Mouse (Mus musculus): ENCODE data around the gene Cela3b. TPM values are rescaled to one million over a fixed set of nuclear protein-coding genes. Genes with fewer than 3 reads are reported as not detected.

Gene Cela3b
- polyA plus RNA-seq, 1 experiment from 2014 or later, result 237 TPM

DNA sequence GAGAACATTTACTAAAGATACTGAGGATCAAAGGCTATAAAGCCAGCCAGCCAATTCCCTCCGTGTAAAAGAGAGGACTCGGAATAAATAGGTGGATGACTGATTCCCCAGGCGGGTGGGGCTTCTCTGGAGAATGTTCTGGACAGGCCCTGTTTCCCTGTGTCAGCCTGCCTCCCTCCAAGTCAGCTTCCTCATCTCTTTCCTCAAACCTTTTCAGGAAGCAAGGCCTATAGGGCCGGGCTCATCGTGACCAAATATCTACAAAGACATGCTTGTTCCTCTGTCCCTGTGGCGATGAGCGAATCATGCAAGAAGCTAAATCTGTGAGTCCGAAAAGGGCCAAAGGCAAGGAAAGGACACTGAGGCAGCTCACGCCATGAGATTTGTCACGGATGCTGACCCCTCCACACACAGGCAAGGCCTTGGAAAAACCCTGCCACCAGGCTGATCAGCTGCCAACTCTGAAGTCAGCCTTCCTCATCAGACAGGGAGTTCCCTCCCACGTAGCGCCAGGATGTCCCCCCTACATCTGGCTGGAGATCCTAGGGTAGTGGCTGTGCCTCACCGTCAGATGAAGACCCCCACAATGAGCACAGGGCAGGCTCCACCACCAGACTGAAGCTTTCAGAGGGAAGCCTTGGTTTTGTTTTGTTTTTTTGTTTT, 34.9 kb upstream of the Cela3b start:
- Histone ChIP-seq H3K4me2 (ENCODE audit: low read depth, low read length) (no peak overlapping the region), H3K27me3 (replicated peaks; ENCODE audit: control insufficient read depth, insufficient read depth, low read length) (no peaks in the 10 kb centered on the region), H3K4me1 (ENCODE audit: control insufficient read depth, insufficient read depth, low read length) (peaks cover 35% of the 10 kb centered on the region), H3K4me3 (ENCODE audit: low read length) (no peak overlapping the region), H3K36me3 (ENCODE audit: control insufficient read depth, insufficient read depth, low read length) (no peaks in the 10 kb centered on the region), H3K9me3 (ENCODE audit: control insufficient read depth, low read length) (no peaks in the 10 kb centered on the region), H3K27ac (ENCODE audit: low read length) (peak overlapping the region; percentile 6), H3K9ac (ENCODE audit: low read depth, low read length) (peak overlapping the region; percentile 3; the same call in 1 of the 2 replicates)
- 67% methylated on average over 13 of the region's 13 CpGs for WGBS
- ATAC-seq, result no peak

DNA sequence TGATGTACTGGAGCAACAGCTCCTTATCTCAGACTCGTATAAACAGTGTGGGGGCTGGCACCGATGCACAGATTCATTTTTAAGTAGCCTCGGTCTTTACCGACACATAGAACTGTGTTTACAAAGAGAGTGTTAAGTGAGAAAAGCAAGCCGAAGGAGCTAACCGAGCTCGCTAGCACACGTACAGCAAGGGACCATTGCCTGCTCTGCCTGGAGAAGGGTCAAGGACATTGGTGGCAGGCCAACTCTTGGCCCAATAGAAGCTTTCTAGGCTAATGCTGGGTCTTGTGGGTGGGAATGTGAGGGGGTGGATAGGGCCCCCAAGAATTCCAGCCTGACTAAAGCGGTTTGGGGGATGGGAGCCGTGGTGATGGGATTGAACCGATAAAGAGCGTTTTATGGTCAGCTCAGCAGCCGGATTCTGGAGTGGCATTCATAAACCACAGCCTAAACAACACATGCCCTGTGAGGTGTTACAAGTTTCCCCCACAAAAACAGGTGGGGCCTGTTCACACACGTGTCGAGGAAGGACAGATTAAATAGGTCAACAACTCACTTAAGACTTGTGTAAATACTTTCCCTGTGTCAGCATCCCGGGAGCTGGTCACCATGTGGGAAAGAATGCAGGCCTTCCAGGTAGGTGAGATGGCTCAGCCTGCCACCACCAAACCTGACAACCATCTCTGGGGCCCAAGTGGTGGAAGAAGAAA, 31.8 kb upstream of the Cela3b start:
- ATAC-seq, result peak; percentile 55
- Histone ChIP-seq H3K4me1 (ENCODE audit: control insufficient read depth, insufficient read depth, low read length) (peaks cover 21% of the 10 kb centered on the region), H3K9ac (ENCODE audit: low read depth, low read length) (no peak overlapping the region), H3K9me3 (ENCODE audit: control insufficient read depth, low read length) (no peaks in the 10 kb centered on the region), H3K4me3 (ENCODE audit: low read length) (no peak overlapping the region), H3K27ac (ENCODE audit: low read length) (no peak overlapping the region), H3K4me2 (ENCODE audit: low read depth, low read length) (no peak overlapping the region), H3K27me3 (replicated peaks; ENCODE audit: control insufficient read depth, insufficient read depth, low read length) (no peaks in the 10 kb centered on the region), H3K36me3 (ENCODE audit: control insufficient read depth, insufficient read depth, low read length) (no peaks in the 10 kb centered on the region)
- 50% methylated on average over 16 of the region's 16 CpGs for WGBS

DNA sequence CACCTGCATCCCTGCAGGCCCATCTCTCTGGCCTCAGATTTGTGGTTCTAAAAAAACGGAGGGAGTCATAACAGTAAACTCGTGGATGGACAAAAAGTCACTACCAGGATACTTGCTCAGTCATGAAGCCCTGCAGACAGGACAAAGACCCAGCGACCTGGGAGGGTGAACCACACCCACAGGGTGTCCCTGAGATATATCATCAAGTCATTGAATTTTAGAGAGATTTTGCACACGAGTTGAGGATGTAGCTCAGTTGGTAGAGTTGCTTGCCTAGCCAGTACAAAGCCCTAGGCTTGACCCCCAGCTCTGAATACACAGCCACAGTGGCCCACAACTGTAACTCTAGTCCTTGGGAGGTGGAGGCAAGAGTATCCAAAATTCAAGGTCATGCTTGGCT, 30.9 kb upstream of the Cela3b start:
- no peak overlapping the region for H3K9ac ChIP-seq (ENCODE audit: low read depth, low read length)
- 77% methylated on average over 4 of the region's 4 CpGs for WGBS

DNA sequence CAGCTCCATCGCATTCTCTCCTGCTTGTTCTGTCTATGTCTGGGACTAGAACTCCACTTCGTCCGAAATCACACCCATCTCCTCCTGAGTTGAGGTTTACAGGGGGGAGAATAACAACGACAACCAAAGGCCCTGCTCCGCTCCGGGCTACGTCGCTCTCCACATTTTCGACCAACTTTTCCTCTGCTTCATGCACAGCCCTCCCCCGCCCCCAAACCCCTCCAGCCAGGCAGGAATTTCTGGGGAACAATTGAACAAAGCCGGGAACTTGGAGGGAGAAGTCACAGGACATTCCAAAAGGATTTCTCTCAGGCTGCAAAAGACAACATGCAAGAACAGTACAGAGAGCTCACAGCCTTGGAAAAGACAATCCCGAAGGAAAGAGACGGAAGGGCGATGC, 30.3 kb upstream of the Cela3b start:
- Histone ChIP-seq H3K9ac (ENCODE audit: low read depth, low read length) (no peak overlapping the region), H3K4me3 (ENCODE audit: low read length) (no peak overlapping the region), H3K9me3 (ENCODE audit: control insufficient read depth, low read length) (no peaks in the 10 kb centered on the region), H3K4me2 (ENCODE audit: low read depth, low read length) (no peak overlapping the region), H3K36me3 (ENCODE audit: control insufficient read depth, insufficient read depth, low read length) (no peaks in the 10 kb centered on the region), H3K4me1 (ENCODE audit: control insufficient read depth, insufficient read depth, low read length) (peaks cover 21% of the 10 kb centered on the region), H3K27me3 (replicated peaks; ENCODE audit: control insufficient read depth, insufficient read depth, low read length) (no peaks in the 10 kb centered on the region), H3K27ac (ENCODE audit: low read length) (no peak overlapping the region)
- 76% methylated on average over 14 of the region's 14 CpGs for WGBS
- ATAC-seq, result no peak

More for the DNA sequence above, 30.9 kb upstream of the Cela3b start:
- Histone ChIP-seq H3K4me3 (ENCODE audit: low read length) (no peak overlapping the region), H3K9me3 (ENCODE audit: control insufficient read depth, low read length) (no peaks in the 10 kb centered on the region), H3K36me3 (ENCODE audit: control insufficient read depth, insufficient read depth, low read length) (no peaks in the 10 kb centered on the region), H3K4me2 (ENCODE audit: low read depth, low read length) (no peak overlapping the region), H3K27ac (ENCODE audit: low read length) (no peak overlapping the region), H3K4me1 (ENCODE audit: control insufficient read depth, insufficient read depth, low read length) (peaks cover 21% of the 10 kb centered on the region), H3K27me3 (replicated peaks; ENCODE audit: control insufficient read depth, insufficient read depth, low read length) (no peaks in the 10 kb centered on the region)
- no peak for ATAC-seq

DNA sequence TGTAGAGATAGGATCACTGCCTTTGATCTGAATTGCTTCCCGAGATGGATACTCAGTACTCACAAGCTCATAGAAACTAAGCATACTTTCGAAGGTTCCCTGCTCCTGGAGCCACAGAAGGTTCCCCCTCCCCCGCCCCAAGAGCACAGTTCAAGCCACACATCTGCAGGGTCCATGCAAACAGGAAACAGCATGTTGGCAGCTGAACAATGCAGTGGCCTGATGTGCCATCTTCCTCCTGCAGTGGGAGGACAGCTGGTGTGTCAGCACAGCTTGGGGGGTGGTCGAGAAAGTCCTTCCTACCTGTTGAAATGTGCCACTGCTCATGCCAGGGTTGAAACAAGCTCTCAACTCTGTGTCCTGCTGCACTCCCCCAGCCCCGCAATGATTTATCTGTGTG, 28.5 kb upstream of the Cela3b start:
- H3K9me3 ChIP-seq (ENCODE audit: control insufficient read depth, low read length), result no peaks in the 10 kb centered on the region
- H3K36me3 ChIP-seq (ENCODE audit: control insufficient read depth, insufficient read depth, low read length), result no peaks in the 10 kb centered on the region
- H3K4me3 ChIP-seq (ENCODE audit: low read length), result no peak overlapping the region
- no peak overlapping the region for H3K4me2 ChIP-seq (ENCODE audit: low read depth, low read length)
- H3K27me3 ChIP-seq (replicated peaks; ENCODE audit: control insufficient read depth, insufficient read depth, low read length), result no peaks in the 10 kb centered on the region
- 54% methylated on average over 5 of the region's 5 CpGs for WGBS
- H3K9ac ChIP-seq (ENCODE audit: low read depth, low read length), result no peak overlapping the region
- no peak for ATAC-seq
- no peak overlapping the region for H3K27ac ChIP-seq (ENCODE audit: low read length)
- H3K4me1 ChIP-seq (ENCODE audit: control insufficient read depth, insufficient read depth, low read length), result peaks cover 11% of the 10 kb centered on the region

DNA sequence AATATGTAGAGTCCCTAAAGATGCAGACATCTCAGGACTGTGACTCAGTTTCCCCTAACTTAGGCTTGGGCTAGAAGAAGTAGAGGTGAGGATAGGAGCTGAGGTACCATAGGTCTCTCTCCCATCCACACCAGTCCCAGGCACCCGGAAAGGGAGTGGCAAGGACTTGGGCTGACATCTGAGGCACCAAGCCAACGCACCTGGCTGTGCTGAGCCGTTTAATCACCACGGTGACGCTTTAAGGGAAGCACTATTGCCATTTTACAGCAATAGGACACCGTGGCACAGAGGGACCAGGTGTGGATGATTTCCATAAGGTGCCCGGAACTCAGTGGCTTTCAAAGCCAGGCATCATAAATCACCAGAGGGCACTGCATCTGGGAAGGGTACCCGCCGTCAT, 28.0 kb upstream of the Cela3b start:
- Histone ChIP-seq H3K27ac (ENCODE audit: low read length) (no peak overlapping the region), H3K9ac (ENCODE audit: low read depth, low read length) (no peak overlapping the region), H3K9me3 (ENCODE audit: control insufficient read depth, low read length) (no peaks in the 10 kb centered on the region), H3K4me3 (ENCODE audit: low read length) (no peak overlapping the region), H3K4me2 (ENCODE audit: low read depth, low read length) (no peak overlapping the region), H3K27me3 (replicated peaks; ENCODE audit: control insufficient read depth, insufficient read depth, low read length) (no peaks in the 10 kb centered on the region), H3K4me1 (ENCODE audit: control insufficient read depth, insufficient read depth, low read length) (peaks cover 11% of the 10 kb centered on the region), H3K36me3 (ENCODE audit: control insufficient read depth, insufficient read depth, low read length) (no peaks in the 10 kb centered on the region)
- 62% methylated on average over 9 of the region's 9 CpGs for WGBS
- ATAC-seq, result no peak

DNA sequence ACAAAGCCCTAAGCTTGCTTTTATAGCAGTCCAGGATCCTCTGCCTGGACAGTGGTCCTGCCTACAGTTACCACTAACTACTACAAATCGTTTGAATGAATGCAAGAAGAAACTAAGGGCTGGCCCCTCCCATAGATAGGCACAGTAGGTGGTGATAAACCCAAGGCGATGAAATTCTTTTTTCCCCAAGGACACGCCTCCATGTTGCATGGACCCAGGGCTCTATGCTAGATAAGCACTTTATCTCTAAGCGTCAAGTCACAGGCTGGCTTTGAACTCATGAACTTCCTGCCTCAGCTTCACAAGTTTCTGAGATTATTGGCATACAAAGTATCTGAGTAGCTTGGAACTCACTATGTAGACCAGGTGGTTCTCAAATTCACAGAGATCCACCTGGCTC, 27.0 kb upstream of the Cela3b start:
- no peak for ATAC-seq
- Histone ChIP-seq H3K4me1 (ENCODE audit: control insufficient read depth, insufficient read depth, low read length) (peaks cover 4% of the 10 kb centered on the region; the same call in 1 of the 2 replicates), H3K36me3 (ENCODE audit: control insufficient read depth, insufficient read depth, low read length) (no peaks in the 10 kb centered on the region), H3K27ac (ENCODE audit: low read length) (no peak overlapping the region), H3K4me3 (ENCODE audit: low read length) (no peak overlapping the region), H3K27me3 (replicated peaks; ENCODE audit: control insufficient read depth, insufficient read depth, low read length) (no peaks in the 10 kb centered on the region), H3K4me2 (ENCODE audit: low read depth, low read length) (no peak overlapping the region), H3K9ac (ENCODE audit: low read depth, low read length) (no peak overlapping the region), H3K9me3 (ENCODE audit: control insufficient read depth, low read length) (no peaks in the 10 kb centered on the region)
- WGBS, result 64% methylated on average over 4 of the region's 4 CpGs

DNA sequence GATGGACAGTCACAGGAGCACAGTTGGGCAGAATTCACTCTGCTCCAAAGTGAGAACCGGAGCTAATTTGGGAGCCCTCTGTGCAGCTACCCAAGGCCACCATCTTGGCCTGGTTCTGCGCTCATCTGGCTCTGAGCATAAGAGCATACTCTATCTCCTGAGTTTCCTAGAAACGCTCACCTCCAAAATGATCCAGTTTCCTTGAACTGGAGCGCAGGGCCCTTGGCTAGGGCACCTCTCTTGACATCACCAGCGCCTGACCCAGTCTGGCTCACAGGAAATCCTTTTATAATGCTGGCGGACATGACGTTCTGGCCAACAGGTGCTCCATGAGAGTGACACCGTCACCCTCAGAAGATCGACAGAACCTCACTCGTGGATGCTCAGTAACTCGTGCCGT, 26.2 kb upstream of the Cela3b start:
- H3K9ac ChIP-seq (ENCODE audit: low read depth, low read length), result no peak overlapping the region
- WGBS, result 81% methylated on average over 12 of the region's 12 CpGs
- H3K4me2 ChIP-seq (ENCODE audit: low read depth, low read length), result no peak overlapping the region
- H3K9me3 ChIP-seq (ENCODE audit: control insufficient read depth, low read length), result no peaks in the 10 kb centered on the region
- H3K27ac ChIP-seq (ENCODE audit: low read length), result no peak overlapping the region
- H3K36me3 ChIP-seq (ENCODE audit: control insufficient read depth, insufficient read depth, low read length), result no peaks in the 10 kb centered on the region
- 0 out of 2 replicates have a peak, but pooled peaks cover under 1% of the 10 kb centered on the region for H3K4me1 ChIP-seq (ENCODE audit: control insufficient read depth, insufficient read depth, low read length)
- no peaks in the 10 kb centered on the region for H3K27me3 ChIP-seq (replicated peaks; ENCODE audit: control insufficient read depth, insufficient read depth, low read length)
- no peak overlapping the region for H3K4me3 ChIP-seq (ENCODE audit: low read length)
- no peak for ATAC-seq

DNA sequence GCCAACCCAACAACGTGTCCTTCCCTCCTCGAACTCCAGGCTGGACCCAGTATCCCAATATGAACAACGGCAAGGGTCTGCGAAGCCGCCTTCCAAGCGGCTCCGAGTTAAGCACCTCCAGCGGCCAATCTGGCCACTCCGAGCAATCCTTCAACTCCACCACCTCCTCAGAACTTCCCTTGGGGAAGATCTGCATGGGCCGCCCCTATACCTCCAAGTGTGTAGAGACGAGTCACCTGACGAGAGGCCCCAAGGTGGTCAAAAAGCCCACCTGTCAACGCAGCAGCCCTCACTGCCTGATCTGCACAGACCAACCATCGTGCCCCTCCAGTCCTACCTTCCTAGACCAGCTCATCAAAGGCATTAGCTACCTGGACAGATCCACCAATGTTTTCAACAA, 24.2 kb upstream of the Cela3b start:
- no peak overlapping the region for H3K9ac ChIP-seq (ENCODE audit: low read depth, low read length)
- H3K4me2 ChIP-seq (ENCODE audit: low read depth, low read length), result no peak overlapping the region
- WGBS, result 89% methylated on average over 14 of the region's 14 CpGs
- H3K27me3 ChIP-seq (replicated peaks; ENCODE audit: control insufficient read depth, insufficient read depth, low read length), result no peaks in the 10 kb centered on the region
- no peaks in the 10 kb centered on the region for H3K36me3 ChIP-seq (ENCODE audit: control insufficient read depth, insufficient read depth, low read length)
- H3K4me1 ChIP-seq (ENCODE audit: control insufficient read depth, insufficient read depth, low read length), result no peaks in the 10 kb centered on the region
- ATAC-seq, result no peak
- H3K9me3 ChIP-seq (ENCODE audit: control insufficient read depth, low read length), result no peaks in the 10 kb centered on the region
- H3K27ac ChIP-seq (ENCODE audit: low read length), result no peak overlapping the region
- no peak overlapping the region for H3K4me3 ChIP-seq (ENCODE audit: low read length)

Measured in intestine, embryonic 16.5 days (tissue).